Mouse (Mus musculus): ENCODE results near the gene Skint8. TPM values are rescaled to one million over a fixed set of nuclear protein-coding genes. Genes with fewer than 3 reads are reported as not detected.
"Not testable (repeated sequence)": the region's sequence is repeated elsewhere in the genome, so short reads cannot be mapped to it uniquely, and the experiment has no call there.

Skint8 gene
- polyA plus RNA-seq, 1 experiment from 2014 or later: not detected

DNA sequence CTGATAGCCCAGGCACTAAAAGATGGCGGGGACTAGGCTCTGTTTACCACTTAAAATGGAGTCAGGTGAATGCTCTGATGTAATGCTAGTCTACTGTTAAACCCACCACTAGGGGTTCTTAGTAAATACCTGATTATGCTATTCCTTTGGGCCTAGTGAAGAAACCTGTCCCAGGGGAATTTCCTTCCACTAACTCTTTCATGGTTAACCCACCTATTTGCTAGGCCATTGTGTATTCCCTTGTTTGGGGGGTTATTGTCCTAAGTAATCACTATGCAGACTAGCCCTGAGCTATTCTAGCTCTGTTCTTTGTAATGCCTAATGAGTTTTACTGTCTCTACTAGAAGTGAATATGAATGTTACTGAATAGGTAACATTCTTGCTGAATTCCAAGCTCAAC lies 44.0 kb downstream of the Skint8 start:
- not testable (repeated sequence) for ATAC-seq (ENCODE audit: low FRiP score, low read depth); H3K4me3 ChIP-seq; H3K36me3 ChIP-seq; H3K9ac ChIP-seq; H3K27ac ChIP-seq; H3K4me2 ChIP-seq (replicated peaks); H3K4me1 ChIP-seq; H3K27me3 ChIP-seq (replicated peaks); H3K9me3 ChIP-seq
- WGBS: 85% methylated on average over 1 of the region's 1 CpGs

DNA sequence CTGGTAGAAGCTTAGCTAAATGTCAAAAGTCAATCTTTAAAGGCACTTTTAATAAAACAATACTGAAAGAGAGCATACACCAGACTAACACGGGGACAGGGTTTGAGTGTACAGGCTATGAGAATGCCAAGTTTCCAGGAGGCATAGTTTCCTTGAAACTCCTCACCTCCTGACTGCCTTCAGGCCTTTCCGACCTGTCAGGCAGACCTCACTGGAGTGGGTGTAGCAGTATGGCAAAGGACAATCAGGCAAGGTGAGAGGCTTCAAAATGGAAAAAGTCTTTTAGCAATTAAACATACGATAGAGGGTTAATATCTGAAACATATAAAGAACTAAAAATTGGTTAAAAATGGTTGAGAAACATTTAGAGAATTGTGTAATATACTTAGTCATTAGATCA lies 44.5 kb downstream of the Skint8 start:
- H3K27me3 ChIP-seq (replicated peaks): no peaks in the 10 kb centered on the region
- H3K4me1 ChIP-seq: no peaks in the 10 kb centered on the region
- no peaks in the 10 kb centered on the region for H3K36me3 ChIP-seq
- no peak overlapping the region for H3K9ac ChIP-seq
- no peak for ATAC-seq (ENCODE audit: low FRiP score, low read depth)
- no peak overlapping the region for H3K4me3 ChIP-seq
- 86% methylated on average over 3 of the region's 3 CpGs for WGBS
- H3K4me2 ChIP-seq (replicated peaks): no peak overlapping the region
- no peak overlapping the region for H3K27ac ChIP-seq
- no peaks in the 10 kb centered on the region for H3K9me3 ChIP-seq

DNA sequence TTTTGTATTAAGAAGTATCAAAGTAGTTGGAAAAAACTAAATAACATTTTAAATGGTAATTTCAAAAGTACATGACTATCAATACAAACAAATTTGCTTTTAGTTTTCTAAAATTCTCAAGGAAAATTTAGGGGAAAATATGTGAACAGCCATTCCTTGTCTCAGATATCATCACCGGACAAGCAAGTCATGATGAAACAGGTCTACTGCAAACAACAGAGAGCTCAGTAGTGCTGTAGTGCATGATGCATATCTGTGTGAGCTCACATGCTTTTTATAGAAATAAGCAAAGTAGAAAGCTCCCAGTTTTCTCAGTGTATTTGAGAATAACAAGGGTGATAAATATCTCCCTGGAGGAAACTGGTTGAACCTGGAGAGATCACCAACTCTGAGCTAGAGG lies 53.4 kb downstream of the Skint8 start, which contains the start of gene Skint7:
Gene Skint7 (plus strand): TSS at position 301 of the 400 bp plus-strand sequence.
- no peak within 1 kb of the TSS for H3K4me2 ChIP-seq (replicated peaks)
- H3K4me1 ChIP-seq: no peaks in the 10 kb centered on the region
- ATAC-seq (ENCODE audit: low FRiP score, low read depth): no peak
- no peaks in the 10 kb centered on the region for H3K27me3 ChIP-seq (replicated peaks)
- no peaks in the 10 kb centered on the region for H3K36me3 ChIP-seq
- no peaks in the 10 kb centered on the region for H3K9me3 ChIP-seq
- 92% methylated on average over 1 of the region's 1 CpGs for WGBS
- H3K4me3 ChIP-seq: no peak within 1 kb of the TSS
- H3K27ac ChIP-seq: no peak within 1 kb of the TSS
- H3K9ac ChIP-seq: no peak within 1 kb of the TSS

Other genes starting within 250 kb of the Skint8 start
- 17.8 and 22.4 TPM in 2 replicates for gene Spata6, start 199.4 kb upstream of the Skint8 start, polyA plus RNA-seq (2016; fragmentation: Nextera tagmentation; extraction: Ambion mirVana)
- gene Slc5a9, start 16.5 kb upstream of the Skint8 start, polyA plus RNA-seq (2016; fragmentation: Nextera tagmentation; extraction: Ambion mirVana): not detected in 2 replicates
- not detected in 2 replicates for gene Skint7, start 53.5 kb downstream of the Skint8 start, polyA plus RNA-seq (2016; fragmentation: Nextera tagmentation; extraction: Ambion mirVana)
- not detected in 2 replicates for gene Skint1, start 86.9 kb downstream of the Skint8 start, polyA plus RNA-seq (2016; fragmentation: Nextera tagmentation; extraction: Ambion mirVana)
- not detected in 2 replicates for gene Skint4, start 152.6 kb downstream of the Skint8 start, polyA plus RNA-seq (2016; fragmentation: Nextera tagmentation; extraction: Ambion mirVana)

All from neural tube, embryonic 12.5 days (tissue).